Mouse (Mus musculus): Measurements from ENCODE around the gene Gm45015.

- TF ChIP-seq CTCF (IDR thresholded peaks at IDR 0.05; ENCODE audit: low read depth) (no peak), EP300 (IDR thresholded peaks at IDR 0.05; ENCODE audit: low read depth) (no peak)
Measured at GRCm38 (mm10) chrX:73343802-73344201, 7.2 kb upstream of the Gm45015 start.

Measured in heart, postnatal 0 days (tissue).